In the genomic region with DNA sequence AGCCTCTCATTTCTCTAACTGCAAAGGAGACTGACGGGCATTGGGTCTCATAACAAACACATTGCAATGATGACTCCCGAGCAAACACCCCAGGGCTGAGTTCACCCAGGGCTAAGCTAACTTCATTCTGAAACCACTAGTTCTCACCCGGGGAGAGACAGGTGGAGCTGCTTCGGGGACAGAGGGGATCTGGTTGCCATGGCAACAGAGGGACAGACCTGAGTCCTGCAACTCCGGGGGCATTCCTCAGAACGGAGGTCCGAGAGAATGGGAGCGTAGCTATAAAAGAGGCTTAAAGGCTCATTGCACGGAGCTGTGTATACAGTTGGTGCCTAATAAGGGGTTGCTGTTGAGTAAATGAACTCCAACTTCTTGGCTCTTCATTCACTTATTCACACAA, we compare ENCODE assay signal across 32 mouse cellular contexts. TPM values are rescaled to one million over a fixed set of nuclear protein-coding genes. Genes with fewer than 3 reads are reported as not detected.
DNase-seq lines count a peak whose midpoint lies in the region; ATAC-seq and TF ChIP-seq lines count a peak whose summit lies in the region.
"Had no signal": no experiment of that assay in that cellular context is flagged by ENCODE, and none has a peak within 500 bp of the region (broad histone marks: within the 10 kb centered on the region; RNA-seq: fewer than 3 reads in every experiment).

No protein-coding gene starts in this region.

- H3K9me3 ChIP-seq in limb, embryonic 14.5 days (ENCODE audit: control insufficient read depth, low read length): 0 out of 2 replicates have a peak, but pooled peaks cover 6% of the 10 kb centered on the region
- H3K9me3 ChIP-seq in limb, embryonic 10.5 days (replicated peaks): no peaks in the 10 kb centered on the region
- H3K9me3 ChIP-seq: embryonic facial prominence, embryonic 15.5 days; forebrain, embryonic 13.5 days; heart, embryonic 10.5 days; stomach, embryonic 15.5 days had no signal

- ATAC-seq in limb, embryonic 14.5 days (ENCODE audit: low FRiP score, low read depth): no peak
- no peak for ATAC-seq in megakaryocyte-erythroid progenitor cell, adult 5-6 weeks (replicated peaks; ENCODE audit: low FRiP score, low TSS enrichment, poor library complexity, severe bottlenecking)
- ATAC-seq: forebrain, embryonic 13.5 days; intestine, postnatal 0 days; liver, postnatal 0 days; midbrain, embryonic 16.5 days had no signal

- 25% methylated on average over 9 of the region's 9 CpGs for WGBS in limb, embryonic 14.5 days
- WGBS in limb, embryonic 10.5 days: 38% methylated on average over 9 of the region's 9 CpGs

- no peaks in the 10 kb centered on the region for H3K36me3 ChIP-seq in limb, embryonic 14.5 days (ENCODE audit: control insufficient read depth, insufficient read depth, low read length)
- H3K36me3 ChIP-seq in limb, embryonic 10.5 days: no peaks in the 10 kb centered on the region
- H3K36me3 ChIP-seq: embryonic facial prominence, embryonic 15.5 days; G1E; heart, embryonic 10.5 days; hindbrain, embryonic 13.5 days; limb, embryonic 12.5 days; neural tube, embryonic 13.5 days; stomach, embryonic 15.5 days had no signal

- H3K4me2 ChIP-seq in limb, embryonic 14.5 days (replicated peaks; ENCODE audit: low read depth, low read length, severe bottlenecking): no peak overlapping the region
- H3K4me2 ChIP-seq: embryonic facial prominence, embryonic 15.5 days; forebrain, embryonic 13.5 days; hindbrain, embryonic 13.5 days; limb, embryonic 12.5 days; liver, embryonic 11.5 days; neural tube, embryonic 13.5 days; stomach, embryonic 15.5 days had no signal

- H3K4me3 ChIP-seq in limb, embryonic 14.5 days (replicated peaks; ENCODE audit: low read length): no peak overlapping the region
- no peak overlapping the region for H3K4me3 ChIP-seq in limb, embryonic 10.5 days
- H3K4me3 ChIP-seq: embryonic facial prominence, embryonic 15.5 days; forebrain, embryonic 13.5 days; heart, embryonic 10.5 days; hindbrain, embryonic 13.5 days; limb, embryonic 12.5 days; myocyte; neural tube, embryonic 13.5 days; stomach, embryonic 15.5 days had no signal

- peak; percentile 41 to 45 for DNase-seq in cerebellum, postnatal 10 days
- DNase-seq in cerebellum, postnatal 25 days: no peak
- DNase-seq in limb, embryonic 14.5 days (ENCODE audit: low spot score): no peak
- DNase-seq in limb, embryonic 10.5 days (ENCODE audit: low spot score): no peak
- peak; percentile 25 for DNase-seq in ZHBTc4 (ENCODE audit: low read depth, low spot score)
- peak; percentile 30 for DNase-seq in retina, postnatal 1 day
- DNase-seq: adrenal gland, postnatal 14 days; cerebellum, adult 18-20 months; gastrocnemius, postnatal 14 days; heart, adult 11 months; heart, postnatal 36 days; kidney, adult 9 months; kidney, postnatal 10 days; layer of hippocampus, adult 9-11 months; liver, postnatal 0 days; lung, postnatal 36 days; right cerebral cortex, postnatal 25 days; thymus, postnatal 14 days had no signal

- TF ChIP-seq POLR2A in limb, embryonic 14.5 days (IDR thresholded peaks at IDR 0.05; ENCODE audit: borderline replicate concordance, extremely low read depth, insufficient read depth, insufficient read length): no peak

- peak overlapping the region; percentile 8; the same call in 1 of the 2 replicates for H3K9ac ChIP-seq in limb, embryonic 14.5 days (ENCODE audit: low read depth, low read length, severe bottlenecking)
- H3K9ac ChIP-seq: embryonic facial prominence, embryonic 15.5 days; forebrain, embryonic 13.5 days; hindbrain, embryonic 13.5 days; limb, embryonic 12.5 days; liver, postnatal 0 days; neural tube, embryonic 13.5 days; stomach, embryonic 15.5 days had no signal

- H3K4me1 ChIP-seq in limb, embryonic 14.5 days (ENCODE audit: control insufficient read depth, insufficient read depth, low read length): peaks cover 7% of the 10 kb centered on the region; the same call in 1 of the 2 replicates
- H3K4me1 ChIP-seq in limb, embryonic 10.5 days: peaks cover 8% of the 10 kb centered on the region
- H3K4me1 ChIP-seq: heart, embryonic 10.5 days; stomach, embryonic 15.5 days had no signal

- no peak overlapping the region for H3K27ac ChIP-seq in limb, embryonic 14.5 days (replicated peaks; ENCODE audit: low read depth, low read length)
- H3K27ac ChIP-seq in limb, embryonic 10.5 days: no peak overlapping the region
- H3K27ac ChIP-seq: embryonic facial prominence, embryonic 15.5 days; forebrain, embryonic 13.5 days; heart, embryonic 10.5 days; hindbrain, embryonic 13.5 days; limb, embryonic 12.5 days; neural tube, embryonic 13.5 days; stomach, embryonic 15.5 days had no signal

- H3K27me3 ChIP-seq in limb, embryonic 14.5 days (ENCODE audit: control insufficient read depth, insufficient read depth, low read length): peaks cover 50% of the 10 kb centered on the region
- peaks cover 55% of the 10 kb centered on the region for H3K27me3 ChIP-seq in limb, embryonic 10.5 days (ENCODE audit: low read depth, poor library complexity, severe bottlenecking)

RNA-seq across cellular contexts. Expression of a gene that starts 56.9 kb away (rescaled TPM):
- polyA plus RNA-seq in limb, embryonic 14.5 days (2012; rRNA removed): 0.41 and 0.45 TPM in 2 replicates
- 0.32 and 0.70 TPM in 2 replicates for polyA plus RNA-seq in limb, embryonic 14.5 days (2014; fragmentation: Nextera tagmentation; extraction: Ambion mirVana)
- 0.26 and 0.50 TPM in 2 replicates for polyA plus RNA-seq in limb, embryonic 10.5 days (2016; fragmentation: Nextera tagmentation; extraction: Ambion mirVana)
- not detected in 2 replicates for total RNA-seq in megakaryocyte-erythroid progenitor cell, adult 5-6 weeks (2014; fragmentation: Nextera tagmentation)
- total RNA-seq in megakaryocyte-erythroid progenitor cell, adult 5-6 weeks (2017): not detected in 2 replicates
- total RNA-seq: megakaryocyte, adult 5-6 weeks had no signal
- polyA plus RNA-seq: G1E; liver, postnatal 0 days had no signal

Comparison
In these comparisons a context has a peak if more than half of its experiments do, and no peak if none do; other contexts are left out.
1. DNase-seq: peak in cerebellum, postnatal 10 days (2 of 2), ZHBTc4 (single experiment) and retina, postnatal 1 day (single experiment); none in cerebellum, postnatal 25 days (0 of 2), limb, embryonic 14.5 days (single experiment) and limb, embryonic 10.5 days (single experiment).